Mouse (Mus musculus): ENCODE results near the gene Gtse1. TPM values are rescaled to one million over a fixed set of nuclear protein-coding genes. Genes with fewer than 3 reads are reported as not detected.

The Gtse1 gene
- total RNA-seq (2014; fragmentation: Nextera tagmentation) (20.8 and 23.9 TPM in 2 replicates), total RNA-seq (2017) (10.9 and 23.2 TPM in 2 replicates)

DNA sequence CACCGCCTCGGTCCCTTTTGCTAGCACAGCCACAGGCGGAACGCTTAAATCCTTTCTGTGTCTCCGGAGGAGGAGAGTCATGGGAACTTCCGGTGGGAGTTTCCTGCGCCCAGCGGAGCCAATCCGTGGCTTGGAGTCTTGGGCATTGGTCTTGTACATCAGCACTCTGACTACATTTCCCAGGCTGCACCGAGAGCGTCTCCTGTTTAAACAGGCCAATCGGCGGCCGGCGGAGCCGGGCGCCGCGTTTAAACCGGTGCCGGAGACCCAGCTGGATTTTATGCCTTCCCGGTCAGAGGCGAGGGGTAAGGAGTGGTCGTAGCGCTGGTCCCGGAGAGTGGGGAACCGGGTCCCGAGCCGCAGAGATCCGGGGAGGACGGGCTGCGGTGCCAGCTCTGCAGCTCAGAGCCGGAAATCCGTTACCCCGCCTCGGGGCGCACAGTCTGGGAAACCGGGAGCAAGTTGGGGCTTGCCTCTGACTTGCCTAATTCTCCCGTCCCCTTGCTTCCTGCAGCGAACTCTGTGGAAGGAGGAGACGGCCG is at the start of gene Gtse1:
TSS of gene Gtse1 (plus strand) at position 256 of the 542 bp plus-strand sequence.
- ATAC-seq (replicated peaks; ENCODE audit: low FRiP score, low TSS enrichment, poor library complexity, severe bottlenecking), result peak; percentile 99

DNA sequence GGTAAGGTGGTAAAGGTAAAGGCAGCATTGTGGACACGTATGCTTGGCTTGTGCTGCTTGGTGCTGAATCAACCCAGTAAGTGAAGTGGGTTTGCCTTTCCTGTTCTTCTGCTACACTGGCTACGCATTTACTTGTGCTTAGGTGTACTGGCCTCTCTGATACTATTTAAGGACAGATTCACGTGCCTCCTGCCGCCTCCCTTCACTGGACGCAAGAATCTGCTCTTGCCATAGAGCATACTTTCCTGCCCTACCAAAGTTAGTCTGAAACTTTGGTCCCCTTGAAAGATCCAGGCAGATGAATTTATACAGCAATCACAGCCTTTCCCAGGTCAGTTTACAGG is 49.1 kb upstream of the Gtse1 start:
- no peak for ATAC-seq (replicated peaks; ENCODE audit: low FRiP score, low TSS enrichment, poor library complexity, severe bottlenecking)

DNA sequence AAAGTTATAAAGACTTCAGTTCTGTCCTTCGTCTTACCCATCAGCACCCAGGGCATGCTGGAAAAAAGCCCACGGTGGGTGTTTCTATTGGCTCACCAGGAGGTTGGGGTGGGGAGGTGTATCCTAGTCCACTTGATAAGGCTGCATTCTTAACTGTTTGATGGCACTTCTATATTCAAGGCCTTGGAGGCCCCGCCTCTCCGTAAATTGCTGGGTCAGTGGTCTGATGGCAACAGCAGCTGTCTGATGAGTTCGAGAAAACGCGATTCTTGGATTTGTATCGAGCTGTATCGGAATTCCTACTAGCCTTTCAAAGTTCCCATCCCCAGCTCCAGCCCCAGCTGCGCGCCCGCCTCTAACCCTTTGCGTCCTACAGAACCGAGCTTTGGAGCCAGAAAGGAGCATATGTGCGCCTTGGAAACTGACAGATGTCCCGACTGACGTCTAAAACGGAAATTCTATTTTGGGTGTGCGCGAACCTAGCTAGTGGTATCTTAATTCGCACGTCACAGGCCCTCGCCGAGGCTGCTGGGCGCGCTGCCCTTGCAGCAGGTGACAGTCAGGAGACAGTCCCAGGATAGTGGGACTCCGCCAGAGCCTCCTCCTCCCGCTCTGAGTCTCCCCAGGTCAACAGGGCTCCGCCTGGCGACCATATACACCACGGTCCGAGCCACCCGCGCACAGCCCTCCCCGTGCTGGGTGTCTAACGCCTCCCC is 48.6 kb upstream of the Gtse1 start:
- ATAC-seq (replicated peaks; ENCODE audit: low FRiP score, low TSS enrichment, poor library complexity, severe bottlenecking), result peak; percentile 75

DNA sequence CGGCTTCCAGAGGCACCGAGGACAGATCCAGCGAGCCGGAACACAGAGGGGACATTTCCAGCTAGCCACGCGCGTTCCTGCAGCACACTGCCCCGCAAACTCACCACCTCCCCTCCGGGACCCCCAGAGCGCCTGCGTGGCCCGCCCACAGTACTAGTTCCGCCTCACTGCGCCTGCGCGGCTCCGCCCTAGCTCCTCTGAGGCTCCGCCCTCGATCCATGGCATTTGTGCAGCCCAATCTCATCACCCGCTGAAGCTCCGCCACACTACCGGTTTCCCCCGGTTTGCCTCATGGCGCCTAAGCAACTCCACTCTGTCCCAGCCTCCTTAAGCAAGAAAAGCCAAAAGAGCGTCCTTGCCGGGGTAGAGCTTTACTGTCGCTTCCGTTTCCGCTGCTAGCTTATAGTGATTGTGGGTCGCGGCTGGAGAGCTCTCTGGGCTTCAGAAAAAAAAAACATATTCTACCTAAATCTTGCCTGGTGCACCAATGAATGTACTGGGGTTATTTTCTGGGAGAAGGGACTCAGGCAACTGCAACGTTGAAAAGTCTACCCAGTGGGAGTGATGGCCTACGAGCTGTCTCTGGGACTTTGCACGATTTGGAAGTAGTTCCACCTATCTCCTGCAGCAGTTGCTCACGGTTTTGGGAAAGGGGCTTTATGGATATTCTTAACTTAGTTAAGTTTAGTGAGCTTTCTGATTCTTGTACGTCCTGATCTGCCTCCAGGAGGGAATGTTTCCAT is 47.8 kb upstream of the Gtse1 start, which contains the start of gene Cdpf1:
TSS of gene Cdpf1 (minus strand) at position 163 of the 743 bp plus-strand sequence.
- peak; percentile 84 for ATAC-seq (replicated peaks; ENCODE audit: low FRiP score, low TSS enrichment, poor library complexity, severe bottlenecking)

- no peak for ATAC-seq (replicated peaks; ENCODE audit: low FRiP score, low TSS enrichment, poor library complexity, severe bottlenecking)
Observed at GRCm38 (mm10) chr15:85813428-85813827, 46.1 kb upstream of the Gtse1 start.

- peak; percentile 67; the same call in 1 of the 2 replicates for ATAC-seq (replicated peaks; ENCODE audit: low FRiP score, low TSS enrichment, poor library complexity, severe bottlenecking)
Observed at GRCm38 (mm10) chr15:85821203-85822010, 38.1 kb upstream of the Gtse1 start, which contains the start of gene Pkdrej. Gene Pkdrej, minus strand, starts transcription at chr15:85821734.

DNA sequence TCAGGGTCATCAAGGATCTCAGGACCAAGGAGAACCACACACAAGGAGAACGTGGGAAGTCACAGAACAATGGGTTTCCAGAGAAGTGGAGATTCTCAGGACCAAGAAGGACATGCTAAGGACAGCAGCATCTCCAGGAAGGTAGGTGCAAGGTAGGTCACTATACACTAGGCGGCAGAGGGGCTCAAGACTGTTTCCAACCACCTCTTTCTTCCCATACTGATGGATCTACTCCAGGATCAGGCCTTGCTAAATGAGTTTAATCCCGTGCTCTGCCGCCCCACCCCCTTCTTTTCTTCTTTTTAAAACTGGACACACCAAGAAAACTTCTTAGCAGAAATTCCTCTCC is 37.6 kb upstream of the Gtse1 start:
- no peak for ATAC-seq (replicated peaks; ENCODE audit: low FRiP score, low TSS enrichment, poor library complexity, severe bottlenecking)

DNA sequence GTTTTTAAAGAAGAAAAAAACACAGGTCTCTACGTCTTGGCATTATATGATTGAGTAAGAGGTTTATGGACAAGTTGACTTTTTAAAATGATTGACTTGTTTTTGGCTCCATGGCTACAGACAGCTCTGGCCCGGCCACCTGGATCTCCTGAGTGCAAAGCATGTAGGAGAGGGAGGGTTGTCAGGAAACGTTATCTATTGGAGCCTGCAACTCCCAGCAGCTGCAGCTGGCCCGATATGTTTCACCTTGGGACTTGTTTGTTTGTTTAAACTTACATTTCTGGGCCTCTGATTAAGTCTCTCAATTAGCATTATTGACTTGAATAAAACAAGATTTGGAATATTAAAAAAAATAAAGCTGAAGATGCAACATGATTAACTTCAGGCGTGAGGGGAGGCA is 32.9 kb upstream of the Gtse1 start:
- peak; percentile 96 for ATAC-seq (replicated peaks; ENCODE audit: low FRiP score, low TSS enrichment, poor library complexity, severe bottlenecking)

DNA sequence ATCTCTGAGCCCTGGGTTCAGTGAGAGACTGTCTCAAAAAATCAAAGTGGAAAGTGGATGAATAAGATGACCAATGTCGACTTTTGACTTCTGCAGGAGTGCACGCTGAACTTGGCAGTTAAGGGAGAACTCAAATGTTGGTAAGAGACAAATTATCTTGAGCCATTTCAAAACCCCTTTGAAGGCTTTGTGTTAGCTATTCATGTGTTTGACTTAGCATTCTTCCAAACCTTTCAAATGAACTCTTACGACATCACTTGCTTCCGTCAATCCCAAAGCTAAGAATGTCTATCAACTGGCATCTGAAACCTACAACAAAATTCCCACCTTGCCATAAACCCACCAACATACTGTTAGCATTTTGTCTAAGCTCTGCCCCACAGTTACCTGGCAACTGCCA is 31.5 kb upstream of the Gtse1 start:
- ATAC-seq (replicated peaks; ENCODE audit: low FRiP score, low TSS enrichment, poor library complexity, severe bottlenecking), result no peak

- ATAC-seq (replicated peaks; ENCODE audit: low FRiP score, low TSS enrichment, poor library complexity, severe bottlenecking), result no peak
Observed at GRCm38 (mm10) chr15:85829470-85829869, 30.1 kb upstream of the Gtse1 start.

GRCm38 (mm10) chr15:85831954-85832590 is 27.5 kb upstream of the Gtse1 start, which contains the start of gene Ttc38:
Gene Ttc38, plus strand, starts transcription at chr15:85832306.
- ATAC-seq (replicated peaks; ENCODE audit: low FRiP score, low TSS enrichment, poor library complexity, severe bottlenecking), result peak; percentile 91

- ATAC-seq (replicated peaks; ENCODE audit: low FRiP score, low TSS enrichment, poor library complexity, severe bottlenecking), result no peak; the same call in 1 of the 2 replicates
Observed at GRCm38 (mm10) chr15:85832599-85832998, 26.9 kb upstream of the Gtse1 start.

DNA sequence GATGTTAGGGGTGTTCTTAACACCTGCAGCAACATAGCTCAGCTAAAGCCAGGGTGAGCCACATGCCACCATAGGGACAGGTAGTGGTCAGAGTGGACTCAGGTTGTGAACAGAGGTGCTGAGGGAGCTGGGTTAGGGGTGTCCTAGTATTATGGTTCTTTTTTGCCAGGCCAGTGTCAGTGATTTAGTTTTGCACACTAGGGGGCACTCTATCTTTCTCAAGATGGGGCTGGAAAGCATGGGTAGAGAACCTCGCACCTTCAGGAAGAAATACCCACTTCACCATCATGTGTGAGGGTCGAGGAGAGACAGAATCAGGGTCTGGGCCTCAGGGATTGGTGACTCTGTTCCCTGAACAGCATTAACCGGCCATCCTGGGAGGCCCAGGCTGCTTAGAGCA is 24.2 kb upstream of the Gtse1 start:
- no peak for ATAC-seq (replicated peaks; ENCODE audit: low FRiP score, low TSS enrichment, poor library complexity, severe bottlenecking)

GRCm38 (mm10) chr15:85836887-85837286 is 22.7 kb upstream of the Gtse1 start:
- ATAC-seq (replicated peaks; ENCODE audit: low FRiP score, low TSS enrichment, poor library complexity, severe bottlenecking), result no peak

GRCm38 (mm10) chr15:85840983-85841382 is 18.6 kb upstream of the Gtse1 start:
- ATAC-seq (replicated peaks; ENCODE audit: low FRiP score, low TSS enrichment, poor library complexity, severe bottlenecking), result no peak

DNA sequence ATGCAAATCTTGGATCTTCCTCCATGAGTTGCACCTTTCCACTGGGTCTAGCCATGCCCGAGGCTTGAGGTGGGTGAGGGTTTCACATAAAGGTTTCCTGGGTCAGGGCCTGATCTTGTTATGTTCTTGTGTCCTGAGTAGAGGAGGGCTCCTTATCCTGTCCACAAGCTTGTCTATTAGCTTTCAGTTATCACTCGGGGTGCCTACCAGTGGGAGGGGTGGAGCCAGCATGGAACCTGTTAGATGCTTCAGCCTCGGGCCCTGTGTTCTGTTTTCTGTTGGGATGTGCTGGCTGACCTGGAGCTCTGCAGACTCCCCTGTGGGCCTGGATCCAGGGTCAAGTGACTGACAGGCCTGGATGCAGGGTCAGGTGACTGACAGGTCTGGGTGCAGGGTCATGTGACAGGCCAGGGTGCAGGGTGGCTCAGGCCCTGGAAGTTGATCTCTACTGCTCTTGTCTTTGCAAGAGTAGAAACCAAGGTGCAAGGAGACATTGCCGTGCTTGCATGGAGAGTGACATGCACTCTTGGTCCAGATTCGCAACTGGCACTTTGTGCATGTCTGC is 17.7 kb upstream of the Gtse1 start:
- ATAC-seq (replicated peaks; ENCODE audit: low FRiP score, low TSS enrichment, poor library complexity, severe bottlenecking), result peak; percentile 64

DNA sequence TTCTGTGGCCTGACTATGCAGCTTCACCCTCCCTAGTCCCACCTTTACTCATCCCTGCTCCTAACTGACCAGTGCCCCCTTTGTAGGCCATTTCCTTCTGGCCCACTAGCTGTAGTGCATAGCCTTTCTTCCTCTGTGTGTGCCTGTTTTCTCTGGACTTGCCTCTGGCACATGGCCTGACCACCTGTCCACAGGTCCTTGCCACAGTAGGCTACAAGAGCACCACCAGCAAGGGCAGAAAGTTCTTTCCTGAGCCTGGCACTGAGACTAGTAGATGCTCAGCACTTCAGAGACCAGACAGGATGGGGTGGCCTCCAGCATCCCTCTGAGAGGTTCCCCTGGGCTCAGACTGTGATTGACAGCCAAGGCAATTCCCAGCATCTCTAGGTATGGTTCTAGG is 14.5 kb upstream of the Gtse1 start:
- no peak for ATAC-seq (replicated peaks; ENCODE audit: low FRiP score, low TSS enrichment, poor library complexity, severe bottlenecking)

GRCm38 (mm10) chr15:85851656-85852392 is 7.7 kb upstream of the Gtse1 start:
- peak; percentile 43; the same call in 1 of the 2 replicates for ATAC-seq (replicated peaks; ENCODE audit: low FRiP score, low TSS enrichment, poor library complexity, severe bottlenecking)

All from megakaryocyte-erythroid progenitor cell, adult 5-6 weeks (primary cell).